Mouse (Mus musculus) adrenal gland, adult (tissue): ENCODE data around the gene Top3a.

Experiments
- DNase-seq, 2 experiments: peaks; one replicate each; pipeline ENCODE4 v3.0.0; 2022 to 2023; ENCODE audit warnings: low spot score in 1 of 2; ENCODE audit not compliant: inconsistent age in 2 of 2

Gene Top3a

DNA sequence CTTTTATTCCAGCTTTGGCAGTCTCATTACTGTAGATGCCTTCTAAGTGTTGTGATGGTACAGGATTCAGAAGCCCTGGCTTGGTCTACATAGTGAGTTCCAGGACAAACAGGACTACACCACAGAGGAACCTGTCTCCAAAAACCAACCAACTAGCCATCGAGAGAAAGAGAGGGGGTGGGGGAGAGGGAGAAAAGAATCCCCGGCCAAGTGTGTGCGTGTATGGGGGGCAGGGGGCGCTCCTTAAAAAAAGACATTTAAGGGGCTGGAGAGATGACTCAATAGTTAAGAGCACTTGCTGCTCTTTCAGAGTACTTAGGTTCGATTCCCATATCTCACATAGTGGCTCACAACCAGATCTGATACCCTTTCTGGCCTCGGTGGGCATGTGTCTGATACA lies 1.6 kb downstream of the Top3a start:
- DNase-seq = no peak

DNA sequence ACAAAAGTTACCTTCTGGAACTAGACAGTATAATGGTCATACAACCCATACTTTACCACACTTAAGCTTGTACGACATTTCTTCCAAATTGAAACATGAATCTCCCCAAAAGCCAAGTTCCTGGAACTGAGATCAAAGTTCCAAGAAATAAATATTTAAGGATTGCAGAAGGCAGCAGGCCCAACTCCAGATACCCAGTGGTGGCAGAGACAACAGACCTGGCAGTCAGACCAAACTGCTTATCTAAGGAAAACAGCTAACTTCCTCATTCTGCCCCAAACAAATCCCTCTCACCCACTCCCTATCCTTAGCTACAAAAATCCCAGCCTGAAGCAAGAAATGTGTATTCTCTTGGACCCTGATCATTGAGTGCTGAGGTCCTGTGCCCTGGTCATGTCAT lies 2.3 kb downstream of the Top3a start:
- DNase-seq = no peak

DNA sequence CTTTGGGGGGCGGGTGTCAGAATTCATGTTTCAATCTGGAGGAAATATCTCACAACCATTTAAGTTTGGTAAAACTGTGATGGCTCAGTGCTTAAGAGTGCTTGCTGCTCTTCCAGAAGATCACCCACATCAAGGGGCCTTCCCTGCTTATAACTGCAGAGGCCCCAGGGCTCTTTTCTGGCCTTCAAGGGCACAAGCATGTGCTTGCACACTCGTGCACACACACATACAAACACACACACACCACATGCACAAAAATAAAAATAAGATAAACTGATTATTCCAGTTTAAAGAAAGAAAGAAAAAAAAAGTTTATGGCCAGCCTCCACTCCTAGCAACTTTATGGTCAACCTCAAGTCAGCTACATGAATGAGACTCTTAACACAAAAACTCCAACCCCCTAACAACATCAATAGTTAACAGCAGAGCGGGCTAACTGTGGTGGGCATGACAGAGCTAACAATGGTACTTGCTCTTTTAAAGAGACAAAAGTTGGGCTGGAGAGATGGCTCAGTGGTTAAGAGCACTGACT lies 2.9 kb downstream of the Top3a start:
- no peak for DNase-seq

DNA sequence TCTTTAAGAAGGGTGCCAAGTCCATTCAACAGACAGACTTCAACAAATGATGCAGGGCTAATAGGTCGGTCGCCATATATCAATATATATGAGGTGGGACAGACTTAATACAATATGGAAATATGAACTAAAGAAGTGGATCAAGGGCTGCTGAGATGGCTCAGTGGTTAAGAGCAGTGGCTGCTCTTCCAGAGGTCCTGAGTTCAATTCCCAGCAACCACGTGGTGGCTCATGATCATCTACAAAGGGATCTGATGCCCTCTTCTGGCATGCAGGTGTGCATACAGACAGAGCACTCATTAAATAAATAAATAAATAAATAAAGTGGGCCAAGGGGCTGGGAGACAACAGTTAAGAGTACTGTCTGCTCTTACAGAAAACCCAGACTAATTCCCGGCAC lies 5.0 kb downstream of the Top3a start:
- no peak for DNase-seq

DNA sequence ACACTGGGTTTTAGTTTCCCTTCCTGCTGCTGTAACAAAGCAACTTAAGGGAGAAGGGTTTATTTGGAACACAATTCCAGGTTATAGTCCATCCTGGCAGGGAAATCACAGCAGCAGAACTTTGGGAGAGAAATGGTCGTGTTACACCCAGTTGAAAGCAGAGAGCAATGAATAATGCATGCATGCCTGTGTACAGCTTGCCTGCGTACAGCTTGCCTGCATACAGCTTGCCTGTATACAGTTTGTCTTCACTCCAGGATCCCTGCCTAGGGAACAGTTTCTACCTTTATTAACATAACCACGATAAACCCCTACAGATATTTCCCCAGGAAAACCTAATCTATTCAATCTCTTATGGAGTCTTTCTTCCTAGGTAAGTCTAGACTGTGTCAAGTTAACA lies 6.4 kb downstream of the Top3a start:
- no peak for DNase-seq

DNA sequence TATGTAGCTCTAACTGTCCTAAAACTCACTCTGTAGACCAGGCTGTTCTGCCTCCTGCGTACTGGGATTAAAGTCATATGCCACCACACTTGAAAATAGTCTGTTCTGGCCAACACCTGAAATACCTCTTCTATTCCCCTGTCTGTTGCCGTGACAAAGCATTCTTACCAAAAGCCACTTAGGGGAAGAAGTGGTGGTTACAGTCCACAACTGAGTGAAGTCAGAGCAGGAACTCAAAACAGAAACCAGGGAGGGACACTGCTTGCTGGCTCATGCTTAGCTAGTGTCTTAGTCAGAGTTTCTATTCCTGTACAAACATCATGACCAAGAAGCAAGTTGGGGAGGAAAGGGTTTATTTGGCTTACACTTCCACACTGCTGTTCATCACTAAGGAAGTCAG lies 7.8 kb downstream of the Top3a start:
- DNase-seq = no peak

DNA sequence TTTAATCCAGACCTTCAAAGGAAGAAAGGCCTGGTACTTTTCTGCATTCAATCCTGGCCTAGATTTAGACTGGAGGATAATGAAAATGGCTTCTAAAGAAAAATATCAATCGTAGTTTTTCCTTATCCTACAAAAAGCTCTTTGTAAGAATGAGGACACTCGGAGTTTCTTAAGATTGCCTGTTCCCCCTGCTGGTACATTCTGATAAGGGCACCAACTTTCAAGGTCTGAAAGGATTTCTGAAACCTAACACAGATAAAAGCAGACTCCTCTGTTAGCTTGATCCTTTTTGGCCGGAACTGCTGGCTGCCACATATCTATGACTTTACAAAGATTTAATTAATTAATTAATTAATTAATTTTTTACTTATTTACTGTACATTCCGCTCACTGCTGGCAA lies 10.2 kb downstream of the Top3a start:
- DNase-seq = peak in 1 of 2 experiments; percentile 64

DNA sequence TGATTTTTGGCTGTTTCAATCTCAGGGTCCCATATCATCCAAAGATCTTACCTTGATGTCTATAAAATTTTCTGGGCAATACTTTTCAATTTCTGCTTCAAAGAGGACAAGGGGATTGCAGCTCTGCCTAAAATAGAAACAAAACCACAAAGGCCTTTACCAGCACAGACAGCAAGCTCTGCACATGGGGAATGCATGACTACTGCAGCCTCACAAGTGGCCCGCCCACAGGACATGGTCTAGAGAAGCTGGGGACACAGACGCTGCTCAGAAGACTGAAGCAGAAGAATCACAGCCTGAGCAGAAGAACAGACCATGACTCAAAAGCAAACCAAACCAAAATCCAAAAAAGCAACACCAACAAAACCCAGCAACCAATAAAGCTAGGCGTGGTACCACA lies 15.5 kb downstream of the Top3a start:
- DNase-seq = no peak

DNA sequence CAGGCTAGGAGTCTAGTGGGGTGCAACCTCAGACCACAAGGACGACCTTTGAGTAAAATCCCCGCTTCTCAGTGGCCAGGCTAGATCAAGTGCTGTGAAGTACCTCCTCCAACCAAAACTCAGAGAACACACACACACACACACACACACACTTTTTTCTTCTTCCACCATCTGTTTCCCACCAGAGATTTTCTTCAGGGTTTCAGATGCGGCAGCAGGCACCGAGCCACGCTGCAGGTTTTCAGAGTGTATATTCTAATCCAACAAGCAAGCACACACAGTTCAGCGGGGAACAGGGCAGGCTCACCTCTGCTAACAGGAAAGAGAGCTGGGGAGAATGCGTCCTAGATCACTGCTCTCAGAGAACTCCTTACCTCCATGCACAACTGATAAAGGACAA lies 21.6 kb downstream of the Top3a start:
- DNase-seq = no peak

DNA sequence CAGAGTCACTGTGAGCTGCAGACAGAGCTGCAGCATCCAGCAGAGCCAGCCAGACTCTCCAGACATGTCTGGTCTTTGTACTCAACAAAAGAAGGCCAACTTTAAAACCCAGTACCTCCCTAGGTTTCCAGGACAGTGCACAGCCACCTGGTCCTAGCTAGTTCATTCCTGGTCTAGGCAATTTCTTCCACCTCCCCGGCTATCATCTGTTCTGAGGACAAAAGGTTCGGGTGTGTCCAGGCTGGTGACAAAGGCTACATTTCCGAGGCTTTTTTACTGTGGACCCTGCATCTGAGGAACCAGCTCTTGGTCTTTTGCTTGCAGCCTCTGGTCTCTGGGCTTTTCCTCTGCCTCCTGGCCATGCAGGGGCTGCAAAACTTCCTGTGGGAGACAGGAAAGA lies 36.8 kb downstream of the Top3a start:
- no peak for DNase-seq

DNA sequence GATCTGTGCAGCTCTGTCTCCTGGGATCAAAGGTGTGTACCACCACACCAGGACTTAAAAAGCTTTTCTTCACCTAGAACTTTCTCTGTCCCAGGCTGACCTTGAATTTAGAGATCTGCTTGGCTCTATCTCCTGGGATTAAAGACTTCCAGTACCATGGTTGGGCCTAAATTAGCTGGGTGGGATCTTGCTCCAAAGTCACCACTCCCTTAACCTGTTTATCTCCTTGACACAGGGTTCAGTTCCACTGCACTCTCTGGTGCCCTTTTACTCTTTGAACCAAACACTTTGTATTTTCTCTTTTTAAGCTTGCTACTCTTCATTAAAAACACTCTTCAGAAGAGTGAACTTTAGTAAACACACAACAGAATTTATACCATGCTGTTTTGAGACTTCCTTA lies 39.7 kb downstream of the Top3a start:
- no peak for DNase-seq

DNA sequence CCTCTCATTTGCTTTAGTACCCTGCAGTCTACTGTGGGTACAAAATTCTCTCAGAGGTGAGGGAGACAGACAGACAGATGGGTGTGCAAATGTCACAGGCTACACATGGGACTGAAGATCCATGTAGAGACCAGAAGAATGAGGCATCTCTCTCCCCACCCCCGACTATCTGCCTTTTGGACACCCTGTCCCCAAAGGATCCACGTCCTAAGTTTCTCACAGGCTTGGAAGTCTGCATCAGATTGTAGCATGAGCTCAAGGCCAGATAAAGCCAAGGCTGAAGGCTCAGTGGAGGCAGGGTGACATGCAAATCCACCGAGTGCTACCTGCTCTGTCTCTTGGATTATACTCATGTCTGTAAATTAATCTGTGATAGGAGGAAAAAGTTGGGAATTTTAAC lies 40.7 kb downstream of the Top3a start:
- DNase-seq = peak; percentile 57 to 74

DNA sequence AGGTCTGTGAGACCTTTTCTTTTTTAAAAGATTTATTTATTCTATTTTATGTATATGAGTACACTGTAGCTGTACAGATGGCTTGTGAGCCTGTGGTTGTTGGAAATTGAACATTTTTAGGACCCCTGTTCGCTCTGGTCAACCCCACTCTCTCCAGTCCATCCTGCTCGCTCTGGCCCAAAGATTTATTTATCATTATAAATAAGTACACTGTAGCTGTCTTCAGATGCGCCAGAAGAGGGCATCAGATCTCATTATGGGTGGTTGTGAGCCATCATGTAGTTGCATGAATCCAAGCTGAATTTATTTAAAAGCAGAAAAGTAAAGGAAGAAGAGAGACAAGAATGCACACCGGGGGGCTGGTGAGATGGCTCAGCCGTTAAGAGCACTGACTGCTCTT lies 42.0 kb downstream of the Top3a start:
- DNase-seq = peak in 1 of 2 experiments; percentile 55

DNA sequence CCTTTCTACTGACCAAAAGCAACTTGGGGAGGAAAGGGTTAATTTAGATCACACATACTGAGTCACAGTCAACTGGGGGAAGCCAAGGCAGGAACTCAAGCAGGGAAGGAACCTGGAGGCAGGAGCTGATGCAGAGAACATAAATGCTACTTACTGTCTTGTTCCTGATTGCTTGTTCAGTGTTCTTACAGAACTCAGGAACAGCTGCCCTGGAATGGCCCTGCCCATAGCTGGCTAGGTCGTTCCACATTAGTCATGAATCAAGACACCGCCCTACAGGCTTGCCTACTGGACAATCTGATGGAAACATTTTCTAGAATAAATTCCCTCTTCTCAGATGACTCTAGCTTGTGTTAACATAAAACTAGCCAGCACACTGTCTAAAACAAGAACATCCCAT lies 43.0 kb downstream of the Top3a start:
- DNase-seq = peak; percentile 56 to 75

DNA sequence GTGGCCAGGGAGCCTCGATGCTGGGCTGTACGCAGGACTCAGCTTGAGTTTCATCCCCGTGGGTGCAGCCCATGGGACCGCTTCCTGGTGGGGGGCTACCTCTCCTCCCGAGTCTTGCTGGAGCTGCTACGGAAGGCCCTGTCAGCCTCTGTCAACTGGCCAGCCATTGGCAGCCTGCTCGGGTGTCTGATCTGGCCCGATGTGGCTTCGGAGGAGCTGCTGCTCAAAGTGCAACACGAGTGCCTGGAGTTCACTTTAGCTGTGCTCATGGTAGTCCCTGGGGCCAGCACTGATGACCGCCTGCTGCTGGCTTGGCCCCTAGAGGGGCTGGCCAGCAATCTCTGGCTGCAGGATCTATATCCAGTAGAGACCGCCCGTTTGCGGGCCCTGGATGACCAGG lies 45.9 kb downstream of the Top3a start:
- peak in 1 of 2 experiments; percentile 40 for DNase-seq

DNA sequence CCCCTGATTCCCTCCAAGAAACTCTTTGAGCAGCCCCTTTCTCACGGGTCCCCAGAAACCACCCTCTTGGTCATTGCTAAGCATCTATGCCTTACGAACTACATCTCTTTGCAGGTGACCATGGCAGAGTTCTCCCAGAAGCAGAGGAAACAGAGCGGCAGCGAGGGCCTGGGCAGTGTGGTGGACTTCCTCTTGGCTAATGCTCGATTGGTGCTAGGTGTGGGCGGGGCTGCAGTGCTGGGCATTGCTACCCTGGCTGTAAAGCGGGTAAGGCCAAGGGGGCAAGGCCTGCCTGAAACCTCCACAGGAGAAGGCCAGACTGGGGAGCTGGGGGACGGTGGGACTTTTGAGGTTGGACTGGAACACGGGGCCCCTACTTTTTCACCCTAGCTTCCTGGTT lies 47.0 kb downstream of the Top3a start:
- DNase-seq = peak in 1 of 2 experiments; percentile 59

DNA sequence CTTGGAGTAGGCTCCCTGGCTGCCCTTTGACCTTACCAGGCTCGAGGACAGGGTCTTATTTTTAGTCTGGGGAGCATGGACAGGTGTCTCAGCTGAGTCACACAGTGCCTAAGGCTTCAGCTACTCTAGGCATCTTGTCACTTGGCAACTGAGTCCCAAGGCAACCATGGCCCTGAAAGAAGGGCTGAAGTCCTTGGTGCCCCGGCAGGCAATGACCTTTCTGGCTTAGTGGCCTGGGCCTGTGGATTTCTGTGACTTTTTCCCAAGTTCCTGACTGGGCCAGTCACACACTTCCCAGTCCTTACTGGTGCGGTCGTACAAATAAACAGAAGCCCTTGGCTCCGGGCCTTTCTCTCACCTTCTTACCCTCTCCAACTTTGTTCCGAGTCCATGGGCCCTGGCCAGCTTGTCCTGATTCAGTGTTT lies 47.9 kb downstream of the Top3a start:
- peak; percentile 76 to 90 for DNase-seq

DNA sequence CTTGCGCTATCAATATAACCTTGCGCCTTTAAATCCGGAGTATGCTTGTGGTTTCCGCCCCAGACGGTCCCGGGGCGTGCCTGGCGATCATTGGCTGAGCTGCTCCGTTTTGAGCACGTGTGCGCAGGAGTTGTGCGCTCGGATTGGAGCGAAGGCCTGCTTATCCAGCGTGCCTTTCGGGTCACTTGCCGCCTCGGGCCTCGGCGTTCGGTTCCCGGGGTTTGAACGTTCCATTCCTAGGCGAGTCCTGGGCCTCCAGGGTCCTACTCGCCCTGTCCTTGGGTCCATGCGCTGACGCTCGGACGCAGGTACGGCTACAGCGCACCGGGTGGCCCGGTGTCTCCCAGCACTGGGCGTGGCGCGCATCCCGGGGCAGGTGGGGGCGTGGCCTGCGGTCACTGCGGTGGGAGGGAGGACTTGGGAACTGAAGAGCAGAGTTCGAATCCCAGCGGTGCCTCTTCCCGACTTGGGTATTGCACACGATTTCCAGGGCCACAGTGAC lies 48.9 kb downstream of the Top3a start, which contains the start of gene Mief2:
Mief2 (plus strand) TSS at position 139 of the 502 bp plus-strand sequence.
- peak; percentile 96 to 98 for DNase-seq

DNA sequence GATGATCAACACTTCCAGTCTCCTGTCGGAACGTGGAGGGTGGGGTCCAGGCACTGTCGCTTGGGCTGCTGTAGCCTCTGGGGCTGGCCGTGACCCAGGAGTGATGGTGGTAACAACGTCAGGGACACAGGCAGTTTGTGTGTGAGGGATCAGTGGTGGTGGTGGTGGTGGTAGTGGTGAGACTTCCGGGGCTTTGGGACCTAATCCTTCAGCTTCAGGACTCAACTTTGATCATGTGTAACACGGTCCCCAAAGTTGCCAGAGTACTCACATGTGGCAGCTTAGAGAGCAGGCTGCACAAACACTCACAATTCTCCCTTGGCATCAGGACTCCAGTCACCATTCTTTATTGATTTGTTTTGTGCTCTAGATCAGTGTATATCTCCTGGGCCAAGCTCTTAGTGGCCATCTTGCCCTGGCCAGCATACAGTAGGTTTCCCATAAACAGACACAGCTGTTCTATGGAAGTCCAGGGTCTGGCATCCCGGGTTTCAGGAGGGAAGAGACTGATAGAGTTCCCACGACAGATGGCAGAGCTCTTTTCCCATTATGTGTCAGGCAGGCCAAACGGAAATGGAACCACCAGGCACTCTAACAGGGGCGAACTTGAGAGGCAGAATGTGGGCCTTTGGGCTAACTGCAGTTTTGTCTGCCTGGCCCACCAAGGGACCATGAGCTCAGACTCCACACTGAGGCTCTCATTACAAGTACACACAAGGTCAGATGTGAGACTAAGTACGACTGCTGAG lies 49.6 kb downstream of the Top3a start:
- DNase-seq = peak in 1 of 2 experiments; percentile 43

DNA sequence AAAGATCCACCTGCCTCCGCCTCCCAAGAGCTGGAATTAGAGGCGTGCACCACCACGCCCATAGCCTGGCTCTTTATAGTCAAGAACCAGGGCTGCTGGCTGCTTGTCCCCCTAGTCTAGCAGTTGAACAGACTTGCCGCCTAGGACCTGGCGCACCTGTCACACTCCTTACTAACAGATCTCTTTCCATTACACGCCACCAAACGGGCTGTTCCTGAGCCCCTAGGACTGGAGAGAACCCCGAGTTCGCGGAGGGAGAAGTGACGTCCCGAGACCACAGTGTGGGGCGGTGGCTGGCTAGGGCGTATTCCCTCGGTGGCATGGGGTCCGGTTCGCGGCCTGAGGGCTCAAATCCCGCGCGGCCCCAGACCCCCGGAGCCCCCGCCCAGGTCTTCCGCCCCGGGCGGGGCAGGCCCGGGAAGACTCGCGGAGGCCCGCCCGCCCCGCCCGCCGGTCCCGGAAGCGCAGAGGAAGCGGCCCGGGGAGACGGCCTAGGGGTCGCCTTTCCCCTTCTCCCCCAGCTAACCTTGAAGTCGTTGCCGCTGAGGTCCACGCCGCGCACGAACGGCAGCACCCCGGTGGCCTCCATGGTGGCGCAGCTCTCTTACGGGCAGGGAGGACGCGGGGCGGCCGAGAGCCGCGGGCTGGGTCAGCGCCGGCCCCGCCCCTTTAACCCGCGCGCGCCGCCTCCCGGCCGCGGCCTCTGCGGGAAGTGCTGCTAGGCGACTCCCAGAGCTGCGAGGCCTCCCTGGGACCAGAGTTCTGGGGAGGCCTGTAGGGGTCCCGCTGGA lies 50.4 kb downstream of the Top3a start, which contains the start of gene Flii:
Flii (minus strand) TSS at position 663 of the 791 bp plus-strand sequence.
- DNase-seq = peak; percentile 88 to 95

DNA sequence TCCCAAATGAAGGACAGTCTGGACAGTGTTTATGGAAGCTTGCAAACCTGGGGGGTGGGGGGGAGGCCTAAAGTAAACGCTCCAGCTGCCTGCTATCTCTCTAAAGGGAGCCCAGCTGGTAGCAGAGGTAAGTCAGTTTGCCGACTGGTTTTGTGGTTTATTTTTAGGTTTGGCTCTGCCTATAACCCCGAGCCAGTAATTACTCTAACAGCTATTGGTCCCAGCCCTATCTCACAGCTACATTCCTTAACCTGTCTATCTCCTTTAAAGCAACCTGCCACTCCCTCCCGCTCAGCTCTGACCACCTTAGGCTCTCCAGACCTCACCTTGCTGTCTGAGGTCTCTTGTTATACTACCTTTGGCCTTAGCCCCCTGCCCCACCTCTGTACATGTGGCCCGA lies 57.9 kb downstream of the Top3a start:
- DNase-seq = no peak

DNA sequence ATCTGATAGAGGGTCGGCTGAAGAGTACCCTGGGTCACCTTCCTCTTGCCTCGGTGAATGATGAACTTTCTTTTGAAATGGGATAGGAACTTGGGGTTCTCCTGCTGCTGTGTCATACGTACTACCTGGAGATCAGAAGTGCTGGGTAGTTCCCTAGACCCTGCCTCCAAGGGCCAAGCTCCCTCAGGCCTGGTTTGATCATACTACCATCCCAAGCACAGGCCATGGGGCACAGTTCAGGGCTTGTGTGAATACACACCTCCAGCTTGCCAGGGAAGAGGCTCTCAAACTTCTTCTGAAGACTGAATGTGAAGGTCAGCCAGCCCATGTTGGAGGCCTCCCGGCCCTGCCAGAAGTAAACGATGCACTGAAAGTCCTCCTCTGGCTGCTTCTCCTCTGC lies 61.3 kb downstream of the Top3a start:
- no peak for DNase-seq
